Mouse (Mus musculus) T-cell, adult 2 months (primary cell): Measurements from ENCODE around the gene 2310033P09Rik.

Experiments used
- DNase-seq: peaks from one replicate; pipeline ENCODE4 v3.0.0; 2022; ENCODE audit warnings: low spot score

Gene 2310033P09Rik

GRCm38 (mm10) chr11:59230144-59230760, 22.1 kb downstream of the 2310033P09Rik start:
- peak; percentile 46 for DNase-seq

- no peak for DNase-seq
Observed at GRCm38 (mm10) chr11:59232797-59233196, 24.7 kb downstream of the 2310033P09Rik start.

DNA sequence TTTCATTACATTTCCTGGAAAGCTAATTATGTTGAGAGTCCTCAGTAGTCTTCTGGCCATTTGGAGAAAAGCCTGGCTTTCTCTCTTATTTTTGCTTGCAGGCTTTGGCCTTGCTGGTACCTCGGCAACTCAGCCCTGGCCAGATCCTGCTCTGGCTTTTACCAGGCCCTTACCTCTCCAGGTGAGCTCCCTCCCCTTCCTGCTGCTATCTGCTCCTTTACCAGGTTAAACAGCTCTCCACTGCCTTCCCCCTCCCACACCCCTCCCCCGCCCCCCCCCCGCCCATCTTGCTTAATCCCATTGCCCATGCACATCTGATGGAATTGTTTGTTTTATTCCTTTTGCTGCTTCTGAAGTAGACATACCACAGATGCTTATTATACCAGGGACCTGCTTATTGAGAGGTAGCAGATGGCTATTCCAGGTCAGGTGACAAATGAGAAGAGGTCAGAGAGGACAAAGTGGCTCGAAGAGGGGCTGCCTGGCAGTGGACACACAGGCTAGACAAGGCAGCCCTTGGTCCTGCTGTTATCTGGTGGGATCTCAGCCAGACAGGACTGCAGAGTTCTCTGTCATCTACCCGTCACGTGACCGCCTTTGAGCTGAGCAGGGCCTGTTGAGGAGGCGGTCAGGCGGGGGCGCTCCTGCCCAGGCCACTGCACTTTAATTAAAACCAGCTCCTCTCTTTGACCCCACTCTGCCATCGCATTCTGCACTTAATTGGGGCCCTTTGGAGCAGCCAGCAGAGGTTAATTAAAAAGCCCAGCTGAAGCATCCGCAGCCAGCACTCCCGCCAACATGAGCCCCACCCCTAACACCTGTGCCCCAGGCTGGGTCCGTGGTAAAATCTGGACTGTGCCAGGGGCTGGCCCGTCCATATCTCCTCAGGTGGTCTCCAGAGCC, 30.7 kb downstream of the 2310033P09Rik start:
- peak; percentile 12 for DNase-seq

GRCm38 (mm10) chr11:59239428-59239785, 31.3 kb downstream of the 2310033P09Rik start:
- no peak for DNase-seq

- no peak for DNase-seq
Observed at GRCm38 (mm10) chr11:59239796-59240195, 31.7 kb downstream of the 2310033P09Rik start.

DNA sequence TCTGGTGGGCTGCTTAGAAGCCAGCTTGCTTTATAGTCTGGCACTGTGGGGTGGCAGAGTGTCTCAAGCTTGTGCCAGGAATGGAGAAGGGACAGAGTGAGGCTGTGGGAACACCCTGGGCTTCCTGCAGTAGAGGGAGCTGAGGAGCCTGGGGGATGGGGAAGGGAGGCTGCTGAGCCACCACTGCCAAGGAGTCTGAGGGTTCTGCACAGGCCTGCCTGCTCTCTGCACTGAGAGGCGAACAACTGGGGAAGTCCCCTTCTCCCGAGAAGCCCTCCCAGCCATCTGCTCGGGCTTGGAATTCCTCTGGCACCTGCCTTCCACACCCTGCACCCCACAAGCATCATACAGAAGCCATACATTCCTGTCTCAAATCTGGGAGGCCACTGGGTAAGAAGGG, 33.7 kb downstream of the 2310033P09Rik start:
- no peak for DNase-seq

- no peak for DNase-seq
Observed at GRCm38 (mm10) chr11:59243856-59244255, 35.7 kb downstream of the 2310033P09Rik start.

DNA sequence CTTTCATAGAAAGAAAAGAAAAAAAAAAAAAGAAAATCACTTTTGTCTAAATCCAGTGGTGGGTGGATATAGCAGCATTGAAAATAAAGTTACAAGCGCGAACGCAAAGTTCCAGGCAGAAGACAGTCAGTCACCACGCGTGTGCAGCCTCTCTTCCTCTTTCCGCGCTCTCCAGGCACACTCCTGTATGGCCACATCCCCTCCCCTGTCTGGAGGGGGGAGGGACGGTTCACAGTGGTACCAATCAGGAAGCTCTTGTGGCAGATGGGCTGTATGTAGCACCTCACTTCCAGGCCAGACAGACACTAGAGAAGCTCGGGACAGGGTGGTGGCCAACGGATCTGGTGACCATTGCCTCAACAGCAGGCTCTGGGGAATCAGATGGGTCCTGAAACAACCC, 40.0 kb downstream of the 2310033P09Rik start:
- DNase-seq = no peak

DNA sequence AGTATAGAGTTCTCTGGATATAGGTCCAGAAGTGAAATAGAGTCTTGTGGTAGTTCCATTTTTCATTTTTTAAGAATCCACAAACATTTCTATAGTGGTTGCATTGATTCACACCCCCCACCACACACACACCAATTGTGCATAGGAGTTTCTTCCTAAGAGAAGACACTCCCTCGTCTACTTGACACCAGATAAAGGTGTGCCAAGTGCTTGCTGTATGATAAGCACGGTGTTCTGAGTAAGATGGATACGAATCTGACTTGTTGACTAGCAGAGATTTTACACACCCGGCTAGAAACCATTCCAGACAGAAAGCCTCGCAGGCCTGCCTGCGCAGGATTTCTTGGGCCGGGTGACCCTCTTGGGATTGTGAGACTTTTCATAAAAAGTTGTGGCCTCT, 51.5 kb downstream of the 2310033P09Rik start:
- no peak for DNase-seq
